Mouse (Mus musculus): Measurements from ENCODE around the gene Eva1c.

DNA sequence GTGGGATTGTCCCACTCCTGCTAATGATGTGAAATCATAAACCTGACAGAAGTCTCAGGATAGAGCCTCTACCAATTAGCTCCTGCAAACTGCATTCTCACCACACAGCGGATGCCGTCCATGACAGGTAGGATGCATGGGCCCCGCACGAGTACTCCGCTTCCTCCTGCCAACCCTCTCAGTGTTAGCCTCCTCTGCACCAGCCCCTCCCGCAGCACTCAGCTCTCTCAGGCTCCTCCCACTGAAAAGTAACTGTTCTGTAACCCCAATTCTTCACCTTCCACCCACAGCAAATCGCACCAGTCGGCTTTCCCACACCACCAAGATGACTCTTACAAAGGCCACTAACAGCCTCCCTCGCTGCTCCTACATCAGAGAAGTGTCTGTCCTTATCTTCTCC, 126.6 kb downstream of the Eva1c start:
- no peak for TF ChIP-seq CTCF (IDR thresholded peaks at IDR 0.05; ENCODE audit: low read depth, low read length)
- TF ChIP-seq TAL1 (conservative IDR thresholded peaks at IDR 0.05; ENCODE audit: low read depth, low read length), result no peak
- no peak for TF ChIP-seq GATA1 (IDR thresholded peaks at IDR 0.05; ENCODE audit: borderline replicate concordance, low read length)
- TF ChIP-seq POLR2AphosphoS5 (IDR thresholded peaks at IDR 0.05; ENCODE audit: insufficient replicate concordance, low read depth, low read length), result no peak
- no peak for TF ChIP-seq GATA2 (IDR thresholded peaks at IDR 0.05; ENCODE audit: borderline replicate concordance, low read depth, low read length)
